Mouse (Mus musculus) E14TG2a.4 (cell line): ENCODE results near the gene Bank1.

ENCODE experiments used
- CTCF ChIP-seq: conservative IDR thresholded peaks from 2 replicates; pipeline ENCODE4 v1.5.1; 2014; ENCODE audit warnings: low read length
- NANOG ChIP-seq: IDR thresholded peaks from 2 replicates; pipeline ENCODE4 v1.6.1; 2014; ENCODE audit warnings: borderline replicate concordance, low read length, mixed read lengths
- POU5F1 ChIP-seq: IDR thresholded peaks from 2 replicates; pipeline ENCODE4 v1.6.1; 2014; ENCODE audit warnings: low read length, borderline replicate concordance

GRCm38 (mm10) chr3:136325783-136326182, at the start of gene Bank1:
- TF ChIP-seq CTCF (no peak), NANOG (no peak), POU5F1 (no peak)
